Mouse (Mus musculus) midbrain, embryonic 13.5 days (tissue): Measurements from ENCODE around the gene Crisp4. TPM values are rescaled to one million over a fixed set of nuclear protein-coding genes. Genes with fewer than 3 reads are reported as not detected.

Source experiments
- ATAC-seq: fragments of 200-750 bp; cut with Nextera tagmentation; 2 replicates; pipeline ENCODE4 v1.8.0; 2017; ENCODE audit warnings: mild to moderate bottlenecking, moderate TSS enrichment, moderate library complexity
- H3K27ac ChIP-seq: fragments of 300-500 bp; sonication (generic); 2 replicates; pipeline ENCODE4 v1.5.1; 2015; ENCODE audit warnings: inconsistent platforms, mild to moderate bottlenecking, moderate library complexity
- H3K27me3 ChIP-seq: fragments of 300-500 bp; sonication (generic); 2 replicates; pipeline ENCODE4 v1.6.1; 2015; ENCODE audit warnings: mild to moderate bottlenecking, inconsistent platforms
- H3K36me3 ChIP-seq: fragments of 300-500 bp; sonication (generic); 2 replicates; pipeline ENCODE4 v1.6.1; 2015; ENCODE audit warnings: mild to moderate bottlenecking, inconsistent platforms
- H3K4me1 ChIP-seq: fragments of 300-500 bp; sonication (generic); replicated peaks from 2 replicates; pipeline ENCODE4 v1.6.1; 2015; ENCODE audit warnings: inconsistent platforms
- H3K4me2 ChIP-seq: fragments of 300-500 bp; sonication (generic); replicated peaks from 2 replicates; pipeline ENCODE4 v1.6.1; 2015; ENCODE audit warnings: moderate library complexity, mild to moderate bottlenecking, inconsistent platforms
- H3K4me3 ChIP-seq: fragments of 300-500 bp; sonication (generic); replicated peaks from 2 replicates; pipeline ENCODE4 v1.5.1; 2015; ENCODE audit warnings: mild to moderate bottlenecking, inconsistent platforms
- H3K9ac ChIP-seq: fragments of 300-500 bp; sonication (generic); replicated peaks from 2 replicates; pipeline ENCODE4 v1.6.1; 2015; ENCODE audit warnings: mild to moderate bottlenecking, inconsistent platforms
- H3K9me3 ChIP-seq: fragments of 300-500 bp; sonication (generic); 2 replicates; pipeline ENCODE4 v1.6.1; 2016; ENCODE audit warnings: mild to moderate bottlenecking, inconsistent platforms
- WGBS: fragments of 180-500 bp; shearing (Covaris S2); methylation state at CpG from one replicate; pipeline ENCODE4 v1.1.7; 2015; 5-methylcytosine and 5-hydroxymethylcytosine counted together
- polyA plus RNA-seq: library from polyadenylated mRNA; unstranded; fragments of >200 nt; fragmentation: Nextera tagmentation; extraction: Ambion mirVana; gene quantifications from 2 replicates; pipeline ENCODE4 v1.2.1, GENCODE M21; 2015

Gene Crisp4
- polyA plus RNA-seq, 1 experiment from 2014 or later = not detected

DNA sequence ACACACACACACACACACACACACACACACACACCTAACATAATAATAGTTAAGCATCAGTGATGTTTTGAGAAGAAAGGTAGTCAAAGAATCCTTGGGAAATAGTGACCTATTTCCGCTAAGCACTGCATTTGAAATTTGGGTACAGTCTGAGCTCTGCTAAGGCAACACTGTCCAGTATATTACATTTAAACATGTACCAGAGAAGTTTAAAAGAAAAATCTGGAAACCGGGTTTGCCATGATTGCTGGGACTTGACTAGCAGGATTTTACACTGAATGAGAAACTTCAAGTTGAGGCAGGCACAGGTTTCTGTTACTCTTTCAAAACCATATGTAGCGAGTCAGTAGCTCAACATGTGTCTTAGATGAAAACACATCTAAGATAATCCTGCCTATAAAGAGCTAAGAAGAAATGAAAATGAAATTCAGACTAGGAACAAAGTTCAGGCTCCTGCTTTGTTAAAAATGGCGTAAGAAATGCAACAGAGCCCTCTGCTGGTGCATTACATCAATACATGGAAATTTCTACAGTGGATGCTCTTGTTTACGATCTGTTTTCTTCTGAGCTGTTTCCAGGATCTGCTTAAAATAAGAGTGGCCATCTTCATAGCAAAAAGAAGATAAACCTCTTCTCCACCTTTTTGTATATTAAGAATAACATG lies 39.7 kb downstream of the Crisp4 start:
- Histone ChIP-seq H3K9me3 (no peaks in the 10 kb centered on the region), H3K27ac (no peak overlapping the region), H3K27me3 (peaks cover 6% of the 10 kb centered on the region; the same call in 1 of the 2 replicates), H3K4me1 (peaks cover 3% of the 10 kb centered on the region; the same call in 1 of the 2 replicates), H3K9ac (no peak overlapping the region), H3K4me2 (no peak overlapping the region), H3K36me3 (no peaks in the 10 kb centered on the region), H3K4me3 (no peak overlapping the region)
- 38% methylated on average over 5 of the region's 5 CpGs for WGBS
- peak; percentile 58 for ATAC-seq

GRCm38 (mm10) chr1:18105029-18105865 lies 40.5 kb downstream of the Crisp4 start:
- no peak overlapping the region for H3K27ac ChIP-seq
- ATAC-seq = peak; percentile 82
- H3K4me2 ChIP-seq = no peak overlapping the region
- no peak overlapping the region for H3K9ac ChIP-seq
- peaks cover 6% of the 10 kb centered on the region; the same call in 1 of the 2 replicates for H3K27me3 ChIP-seq
- H3K4me3 ChIP-seq = no peak overlapping the region
- no peaks in the 10 kb centered on the region for H3K36me3 ChIP-seq
- no peaks in the 10 kb centered on the region for H3K9me3 ChIP-seq
- WGBS = 23% methylated on average over 1 of the region's 1 CpGs
- peaks cover 3% of the 10 kb centered on the region; the same call in 1 of the 2 replicates for H3K4me1 ChIP-seq

Other genes starting within 250 kb of the Crisp4 start
- gene Defb18, start 91.5 kb upstream of the Crisp4 start, polyA plus RNA-seq = not detected in 2 replicates
- gene Defb41, start 119.2 kb upstream of the Crisp4 start, polyA plus RNA-seq = not detected in 2 replicates